Mouse (Mus musculus) bone marrow macrophage, adult 2 months (primary cell): ENCODE data around the gene Orm2.

Experiments used
- CTCF ChIP-seq: IDR thresholded peaks from 2 replicates; pipeline ENCODE4 v1.5.1; 2012; ENCODE audit warnings: low read depth, mild to moderate bottlenecking, low read length, moderate library complexity
- POLR2A ChIP-seq: IDR thresholded peaks from 2 replicates; pipeline ENCODE4 v1.6.1; 2012; ENCODE audit warnings: mild to moderate bottlenecking, low read depth, low read length, borderline replicate concordance

DNA sequence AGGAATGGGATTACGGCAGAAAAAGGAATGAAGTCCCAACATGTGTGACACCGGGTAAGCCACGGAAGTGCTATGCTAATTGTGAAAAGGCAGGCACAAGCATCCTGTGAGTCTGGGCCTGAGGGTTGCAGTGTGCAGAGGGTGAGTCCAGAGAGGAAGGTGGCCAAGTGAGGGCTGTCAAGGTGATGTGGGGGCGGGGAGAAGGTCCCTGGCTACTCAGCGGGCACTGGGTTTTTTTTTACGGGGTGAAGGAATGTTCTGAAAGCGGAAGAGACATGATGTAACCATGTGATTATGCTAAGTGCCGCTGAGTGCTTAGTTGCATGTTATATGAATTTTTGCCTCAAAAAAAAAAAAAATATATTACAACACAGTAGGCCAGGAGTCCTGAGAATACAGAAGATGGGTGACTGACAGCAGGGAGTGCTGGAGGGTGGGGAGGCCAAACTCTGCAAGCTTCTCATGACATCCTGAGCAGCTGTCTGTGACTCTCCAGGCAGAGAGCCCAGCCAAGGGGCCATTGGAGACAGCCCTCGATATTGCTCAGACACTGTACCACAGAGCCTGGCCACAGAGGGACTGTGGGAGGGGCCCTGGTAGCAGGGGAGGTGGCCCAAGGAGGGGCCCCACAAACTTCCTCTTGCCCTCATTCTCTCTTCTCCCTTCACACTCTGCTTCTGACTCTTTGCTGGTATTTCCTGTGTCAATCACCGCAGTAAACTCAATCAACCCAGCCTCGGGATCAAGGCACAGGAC is 36.8 kb downstream of the Orm2 start:
- TF ChIP-seq POLR2A (no peak), CTCF (no peak)
